15 mouse cellular contexts compared by ENCODE assay signal in genomic region chr6:90431487-90431886, GRCm38 (mm10). TPM values are rescaled to one million over a fixed set of nuclear protein-coding genes. Genes with fewer than 3 reads are reported as not detected.
DNase-seq lines count a peak whose midpoint lies in the region; ATAC-seq and TF ChIP-seq lines count a peak whose summit lies in the region.
"Had no signal": no experiment of that assay in that cellular context is flagged by ENCODE, and none has a peak within 500 bp of the region (broad histone marks: within the 10 kb centered on the region; RNA-seq: fewer than 3 reads in every experiment).

No protein-coding gene starts in this region.

- no peaks in the 10 kb centered on the region for H3K9me3 ChIP-seq in heart, embryonic 12.5 days (replicated peaks)
- H3K9me3 ChIP-seq: limb, embryonic 12.5 days had no signal

- no peak for ATAC-seq in heart, embryonic 12.5 days (ENCODE audit: insufficient number of reproducible peaks, low FRiP score)
- ATAC-seq in erythroid progenitor cell, adult 5-6 weeks (replicated peaks; ENCODE audit: low FRiP score, poor library complexity, severe bottlenecking) = no peak
- ATAC-seq: CD4-positive, CD25-positive, alpha-beta regulatory T cell, adult 4 months; intestine, embryonic 16.5 days; liver, postnatal 0 days; Patski had no signal

- no peak overlapping the region for H3K4me3 ChIP-seq in heart, embryonic 12.5 days
- no peak overlapping the region for H3K4me3 ChIP-seq in gastrocnemius, adult 2 months
- H3K4me3 ChIP-seq: limb, embryonic 12.5 days had no signal

- H3K9ac ChIP-seq in heart, embryonic 12.5 days = no peak overlapping the region
- H3K9ac ChIP-seq: limb, embryonic 12.5 days; liver, postnatal 0 days had no signal

- H3K27me3 ChIP-seq in heart, embryonic 12.5 days (replicated peaks) = peaks cover 22% of the 10 kb centered on the region
- H3K27me3 ChIP-seq: Patski had no signal

- no peak overlapping the region for H3K4me2 ChIP-seq in heart, embryonic 12.5 days
- H3K4me2 ChIP-seq: limb, embryonic 12.5 days had no signal

- peaks cover 7% of the 10 kb centered on the region; the same call in 1 of the 2 replicates for H3K4me1 ChIP-seq in heart, embryonic 12.5 days (replicated peaks)

- H3K36me3 ChIP-seq in heart, embryonic 12.5 days = no peaks in the 10 kb centered on the region
- H3K36me3 ChIP-seq: limb, embryonic 12.5 days had no signal

- no peak overlapping the region for H3K27ac ChIP-seq in heart, embryonic 12.5 days (ENCODE audit: poor library complexity, severe bottlenecking)
- no peak overlapping the region for H3K27ac ChIP-seq in gastrocnemius, adult 2 months
- H3K27ac ChIP-seq: limb, embryonic 12.5 days had no signal

- no peak for TF ChIP-seq CTCF in gastrocnemius, adult 2 months (IDR thresholded peaks at IDR 0.05)

- peak; percentile 19 to 22 for DNase-seq in heart, adult 9 months (ENCODE audit: low spot score in 2 of 2)
- peak; percentile 80 for DNase-seq in brain, adult 2 months (ENCODE audit: low read depth, low spot score)
- DNase-seq in gastrocnemius, adult 2 months = peak; percentile 53
- DNase-seq in left cerebral cortex, postnatal 14 days (ENCODE audit: low spot score in 2 of 2) = peak; percentile 68 to 75
- no peak for DNase-seq in adrenal gland, postnatal 14 days
- no peak for DNase-seq in spleen, adult 12 weeks (ENCODE audit: low spot score)
- DNase-seq: cerebellum, adult 2 months; kidney, postnatal 36 days; liver, postnatal 0 days had no signal

- WGBS in heart, embryonic 12.5 days = 73% methylated on average over 2 of the region's 2 CpGs

- intact Hi-C loops in gastrocnemius, adult 2 months (cut with DNase I) = loop anchor here (5.0 kb wide), 1 partner anchor 106 kb away; no protein-coding TSS in a partner anchor
- intact Hi-C loops in left cerebral cortex, postnatal 14 days (cut with DNase I) = loop anchor here (5.0 to 10.0 kb wide), 3 partner anchors 86 to 143 kb away; no protein-coding TSS in a partner anchor

RNA-seq across cellular contexts. Expression of gene Cfap100, which starts 2.9 kb away (rescaled TPM):
- 0.08 and 0.12 TPM in 2 replicates for polyA plus RNA-seq in heart, embryonic 12.5 days (2016; fragmentation: Nextera tagmentation; extraction: Ambion mirVana)
- under 1 TPM; 0.11 to 0.13 TPM for total RNA-seq in gastrocnemius, adult 2 months (2021)
- total RNA-seq in left cerebral cortex, postnatal 14 days (2021) = 1 to 10 TPM; 3.2 to 4.0 TPM
- total RNA-seq in erythroid progenitor cell, adult 5-6 weeks (2015; ENCODE audit: low replicate concordance) = not detected in 2 replicates
- total RNA-seq in erythroid progenitor cell, adult 5-6 weeks (2017; ENCODE audit: low replicate concordance) = not detected in 2 replicates
- 0.67 and 1.4 TPM in 2 replicates for total RNA-seq in adrenal gland, postnatal 14 days (2021)
- polyA plus RNA-seq: CD4-positive, CD25-positive, alpha-beta regulatory T cell, adult 4 months had no signal

RNA-seq across cellular contexts. Expression of gene Klf15, which starts 30.9 kb away (rescaled TPM):
- 6.6 and 7.3 TPM in 2 replicates for polyA plus RNA-seq in heart, embryonic 12.5 days (2016; fragmentation: Nextera tagmentation; extraction: Ambion mirVana)
- total RNA-seq in gastrocnemius, adult 2 months (2021) = 10 to 100 TPM; 54.4 to 64.4 TPM
- 10 to 100 TPM; 18.9 to 27.7 TPM for total RNA-seq in left cerebral cortex, postnatal 14 days (2021)
- not detected in 2 replicates for total RNA-seq in erythroid progenitor cell, adult 5-6 weeks (2015; ENCODE audit: low replicate concordance)
- 0.08 and 0.39 TPM in 2 replicates for total RNA-seq in erythroid progenitor cell, adult 5-6 weeks (2017; ENCODE audit: low replicate concordance)
- 38.0 and 40.0 TPM in 2 replicates for total RNA-seq in adrenal gland, postnatal 14 days (2021)
- polyA plus RNA-seq: CD4-positive, CD25-positive, alpha-beta regulatory T cell, adult 4 months had no signal

RNA-seq across cellular contexts. Expression of gene Aldh1l1, which starts 54.7 kb away (rescaled TPM):
- polyA plus RNA-seq in heart, embryonic 12.5 days (2016; fragmentation: Nextera tagmentation; extraction: Ambion mirVana) = 1.1 and 2.1 TPM in 2 replicates
- total RNA-seq in gastrocnemius, adult 2 months (2021) = 1 to 10 TPM; 3.6 to 5.3 TPM
- total RNA-seq in left cerebral cortex, postnatal 14 days (2021) = 10 to 100 TPM; 61.4 to 65.8 TPM
- 1.1 TPM in 1 of 2 replicates, not detected in the other for total RNA-seq in erythroid progenitor cell, adult 5-6 weeks (2015; ENCODE audit: low replicate concordance)
- total RNA-seq in erythroid progenitor cell, adult 5-6 weeks (2017; ENCODE audit: low replicate concordance) = 1.8 TPM in 1 of 2 replicates, not detected in the other
- 66.2 and 130 TPM in 2 replicates for total RNA-seq in adrenal gland, postnatal 14 days (2021)

Comparison
In these comparisons a context has a peak if more than half of its experiments do, and no peak if none do; other contexts are left out.
1. DNase-seq: peak in heart, adult 9 months (2 of 2), brain, adult 2 months (single experiment), gastrocnemius, adult 2 months (single experiment) and left cerebral cortex, postnatal 14 days (2 of 2); none in adrenal gland, postnatal 14 days (single experiment) and spleen, adult 12 weeks (single experiment).
2. RNA of gene Klf15, which starts 30.9 kb away (total RNA-seq): 54.4 to 64.4 TPM in gastrocnemius, adult 2 months, 38.0 to 40.0 TPM in adrenal gland, postnatal 14 days and 18.9 to 27.7 TPM in left cerebral cortex, postnatal 14 days; 0.08 to 0.39 TPM in erythroid progenitor cell, adult 5-6 weeks; every median in the first group is over 10 times any median in the second.
3. RNA of gene Aldh1l1, which starts 54.7 kb away (total RNA-seq): 66.2 to 130 TPM in adrenal gland, postnatal 14 days and 61.4 to 65.8 TPM in left cerebral cortex, postnatal 14 days; 3.6 to 5.3 TPM in gastrocnemius, adult 2 months and 1.1 to 1.8 TPM in erythroid progenitor cell, adult 5-6 weeks; every median in the first group is over 4 times any median in the second.